Mouse (Mus musculus): Measurements from ENCODE around the gene Tcl1b5. TPM values are rescaled to one million over a fixed set of nuclear protein-coding genes. Genes with fewer than 3 reads are reported as not detected.
"Not testable (repeated sequence)": the region's sequence is repeated elsewhere in the genome, so short reads cannot be mapped to it uniquely, and the experiment has no call there.

Gene Tcl1b5
- polyA plus RNA-seq, 1 experiment from 2014 or later: not detected

DNA sequence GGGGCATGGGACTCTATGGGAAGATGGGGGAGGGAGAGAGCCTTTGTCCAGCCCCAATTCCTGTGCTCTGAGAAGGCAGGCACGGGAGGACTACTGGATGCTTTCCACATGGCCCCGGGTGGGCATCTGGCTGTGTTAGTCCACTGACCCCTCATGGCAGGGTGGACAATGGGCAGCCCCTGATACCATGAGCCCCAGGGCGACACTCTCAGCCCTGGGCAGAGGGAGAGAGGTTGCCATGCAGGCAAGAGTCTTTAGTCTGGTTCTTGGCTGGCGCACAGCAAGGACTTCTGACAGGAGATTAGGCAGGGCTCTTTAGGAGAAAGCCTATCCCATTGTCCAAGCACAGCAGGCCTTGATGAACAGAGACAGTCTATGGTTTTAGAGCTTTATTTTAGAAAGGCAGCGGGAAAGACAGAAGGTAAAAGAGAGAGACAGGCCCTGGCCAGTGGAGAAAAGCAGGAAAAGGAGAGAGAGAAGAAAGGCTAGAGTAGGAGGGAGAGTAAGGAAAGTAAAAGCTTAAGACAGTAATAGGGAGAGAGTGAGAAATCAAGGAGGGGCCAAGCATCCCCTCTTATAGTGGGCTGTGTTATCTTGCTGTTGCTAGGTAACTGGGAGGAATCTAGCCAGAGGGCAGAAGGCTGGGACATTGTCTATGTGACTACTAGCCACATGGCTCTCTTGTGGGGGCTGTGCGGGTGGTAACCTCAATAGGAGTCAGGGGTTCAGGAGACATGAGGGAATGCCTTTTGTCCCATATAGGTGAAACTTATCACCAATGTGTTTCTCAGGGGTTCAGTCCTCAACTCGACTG is 23.7 kb downstream of the Tcl1b5 start:
- not testable (repeated sequence) for H3K4me3 ChIP-seq (ENCODE audit: low read length); H3K9ac ChIP-seq (ENCODE audit: low read depth, low read length); H3K36me3 ChIP-seq (ENCODE audit: control insufficient read depth, insufficient read depth, low read length); H3K27ac ChIP-seq (ENCODE audit: low read length); H3K4me1 ChIP-seq (ENCODE audit: control insufficient read depth, insufficient read depth, low read length); ATAC-seq; H3K4me2 ChIP-seq (ENCODE audit: low read depth, low read length); H3K27me3 ChIP-seq (replicated peaks; ENCODE audit: control insufficient read depth, insufficient read depth, low read length); H3K9me3 ChIP-seq (ENCODE audit: control insufficient read depth, low read length)
- 70% methylated on average over 7 of the region's 7 CpGs for WGBS

DNA sequence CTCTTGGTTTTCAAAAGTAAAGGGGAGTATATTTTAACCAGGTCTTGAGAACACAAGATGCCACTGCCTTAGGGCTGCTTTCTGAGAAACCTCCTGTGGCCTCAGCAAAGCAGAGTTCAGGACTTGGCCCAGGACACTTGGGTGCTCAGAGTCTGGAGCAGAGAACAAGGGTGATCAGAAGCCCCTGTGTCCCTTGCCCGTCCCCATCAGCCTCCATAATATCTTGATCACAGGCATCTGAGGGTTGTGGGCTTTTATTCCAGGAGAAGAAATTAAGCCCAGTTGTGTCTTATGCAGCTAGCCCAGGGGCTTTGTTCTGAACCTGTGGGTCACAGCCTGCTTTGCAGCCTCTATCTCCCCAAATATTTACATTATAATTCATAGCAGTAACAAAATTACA is 25.5 kb downstream of the Tcl1b5 start, which contains the start of gene Tcl1b4:
Gene Tcl1b4 (plus strand): TSS at position 301 of the 400 bp plus-strand sequence.
- H3K4me1 ChIP-seq (ENCODE audit: control insufficient read depth, insufficient read depth, low read length); H3K4me2 ChIP-seq (ENCODE audit: low read depth, low read length); H3K4me3 ChIP-seq (ENCODE audit: low read length); H3K27ac ChIP-seq (ENCODE audit: low read length); ATAC-seq; H3K27me3 ChIP-seq (replicated peaks; ENCODE audit: control insufficient read depth, insufficient read depth, low read length); H3K9ac ChIP-seq (ENCODE audit: low read depth, low read length); H3K9me3 ChIP-seq (ENCODE audit: control insufficient read depth, low read length); H3K36me3 ChIP-seq (ENCODE audit: control insufficient read depth, insufficient read depth, low read length): not testable (repeated sequence)
- WGBS: 88% methylated on average over 1 of the region's 1 CpGs

DNA sequence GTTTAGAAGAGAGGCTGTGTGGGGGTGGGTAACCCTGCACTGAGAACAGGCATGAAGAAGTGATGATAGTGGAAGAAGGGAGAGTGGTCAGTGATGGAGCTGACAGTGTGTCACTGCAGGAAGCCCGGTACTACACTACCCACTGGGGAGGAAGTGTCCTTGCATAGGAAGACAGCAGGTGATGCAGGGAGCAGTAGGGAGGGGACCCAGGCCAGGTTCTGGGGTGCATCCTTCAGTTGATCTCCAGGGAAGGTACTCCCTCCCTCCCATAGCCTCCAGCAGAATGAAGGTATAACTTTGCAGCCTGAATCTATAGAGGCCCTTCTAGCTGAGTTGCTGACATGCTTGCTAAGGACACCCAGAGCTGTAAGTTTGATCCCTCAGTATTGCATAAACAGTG is 30.9 kb downstream of the Tcl1b5 start:
- no peak for ATAC-seq
- Histone ChIP-seq H3K4me1 (ENCODE audit: control insufficient read depth, insufficient read depth, low read length) (no peaks in the 10 kb centered on the region), H3K4me3 (ENCODE audit: low read length) (no peak overlapping the region), H3K27ac (ENCODE audit: low read length) (no peak overlapping the region), H3K27me3 (replicated peaks; ENCODE audit: control insufficient read depth, insufficient read depth, low read length) (no peaks in the 10 kb centered on the region), H3K9ac (ENCODE audit: low read depth, low read length) (no peak overlapping the region), H3K4me2 (ENCODE audit: low read depth, low read length) (no peak overlapping the region), H3K9me3 (ENCODE audit: control insufficient read depth, low read length) (no peaks in the 10 kb centered on the region), H3K36me3 (ENCODE audit: control insufficient read depth, insufficient read depth, low read length) (no peaks in the 10 kb centered on the region)
- WGBS: 76% methylated on average over 1 of the region's 1 CpGs

DNA sequence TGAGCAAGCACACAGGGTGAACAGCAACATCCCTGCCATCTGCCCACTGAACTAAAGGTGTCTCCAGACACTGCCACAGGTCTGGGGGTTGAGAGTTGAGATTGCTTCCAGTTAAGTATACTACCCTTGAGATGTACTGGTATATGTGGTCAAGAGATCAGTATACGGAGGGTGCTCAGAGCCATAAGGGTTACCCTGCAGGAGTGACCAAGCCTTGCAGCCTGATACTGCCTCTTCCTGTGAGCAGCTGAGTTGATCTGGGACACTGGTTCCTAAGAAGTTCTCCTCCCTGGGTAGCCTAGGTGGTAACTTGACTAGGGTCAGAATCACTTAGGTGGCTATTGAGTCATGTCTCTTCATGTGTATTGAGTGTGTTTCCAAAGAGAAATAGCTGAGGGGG is 32.3 kb downstream of the Tcl1b5 start:
- H3K4me2 ChIP-seq (ENCODE audit: low read depth, low read length): no peak overlapping the region
- 86% methylated on average over 1 of the region's 1 CpGs for WGBS
- no peak overlapping the region for H3K27ac ChIP-seq (ENCODE audit: low read length)

DNA sequence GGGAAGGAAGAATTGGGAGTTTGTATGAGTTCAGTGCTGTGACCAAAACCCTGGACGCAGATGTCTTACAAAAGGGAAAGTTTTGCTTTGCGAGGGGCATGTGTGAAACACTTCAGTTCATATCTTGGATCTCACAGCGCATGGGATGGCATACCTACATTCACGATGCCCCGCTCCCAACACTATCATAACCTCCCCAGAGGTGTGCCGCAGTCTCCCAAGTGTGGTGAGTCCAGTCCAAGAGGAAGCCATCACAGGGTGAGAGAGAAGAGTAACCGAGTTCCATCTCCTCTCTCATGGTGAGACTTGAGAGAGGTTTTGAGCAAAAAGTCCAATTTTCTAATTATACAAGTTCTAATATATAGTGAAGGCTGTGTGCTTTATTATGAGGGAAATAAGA is 33.1 kb downstream of the Tcl1b5 start:
- no peaks in the 10 kb centered on the region for H3K27me3 ChIP-seq (replicated peaks; ENCODE audit: control insufficient read depth, insufficient read depth, low read length)
- no peak overlapping the region for H3K4me3 ChIP-seq (ENCODE audit: low read length)
- no peak overlapping the region for H3K9ac ChIP-seq (ENCODE audit: low read depth, low read length)
- no peaks in the 10 kb centered on the region for H3K9me3 ChIP-seq (ENCODE audit: control insufficient read depth, low read length)
- no peak overlapping the region for H3K27ac ChIP-seq (ENCODE audit: low read length)
- 92% methylated on average over 7 of the region's 7 CpGs for WGBS
- no peaks in the 10 kb centered on the region for H3K4me1 ChIP-seq (ENCODE audit: control insufficient read depth, insufficient read depth, low read length)
- no peaks in the 10 kb centered on the region for H3K36me3 ChIP-seq (ENCODE audit: control insufficient read depth, insufficient read depth, low read length)
- H3K4me2 ChIP-seq (ENCODE audit: low read depth, low read length): no peak overlapping the region
- no peak for ATAC-seq

More for the DNA sequence above, 32.3 kb downstream of the Tcl1b5 start:
- no peak for ATAC-seq
- no peaks in the 10 kb centered on the region for H3K36me3 ChIP-seq (ENCODE audit: control insufficient read depth, insufficient read depth, low read length)
- no peaks in the 10 kb centered on the region for H3K9me3 ChIP-seq (ENCODE audit: control insufficient read depth, low read length)
- H3K27me3 ChIP-seq (replicated peaks; ENCODE audit: control insufficient read depth, insufficient read depth, low read length): no peaks in the 10 kb centered on the region
- H3K9ac ChIP-seq (ENCODE audit: low read depth, low read length): no peak overlapping the region
- no peaks in the 10 kb centered on the region for H3K4me1 ChIP-seq (ENCODE audit: control insufficient read depth, insufficient read depth, low read length)
- no peak overlapping the region for H3K4me3 ChIP-seq (ENCODE audit: low read length)

DNA sequence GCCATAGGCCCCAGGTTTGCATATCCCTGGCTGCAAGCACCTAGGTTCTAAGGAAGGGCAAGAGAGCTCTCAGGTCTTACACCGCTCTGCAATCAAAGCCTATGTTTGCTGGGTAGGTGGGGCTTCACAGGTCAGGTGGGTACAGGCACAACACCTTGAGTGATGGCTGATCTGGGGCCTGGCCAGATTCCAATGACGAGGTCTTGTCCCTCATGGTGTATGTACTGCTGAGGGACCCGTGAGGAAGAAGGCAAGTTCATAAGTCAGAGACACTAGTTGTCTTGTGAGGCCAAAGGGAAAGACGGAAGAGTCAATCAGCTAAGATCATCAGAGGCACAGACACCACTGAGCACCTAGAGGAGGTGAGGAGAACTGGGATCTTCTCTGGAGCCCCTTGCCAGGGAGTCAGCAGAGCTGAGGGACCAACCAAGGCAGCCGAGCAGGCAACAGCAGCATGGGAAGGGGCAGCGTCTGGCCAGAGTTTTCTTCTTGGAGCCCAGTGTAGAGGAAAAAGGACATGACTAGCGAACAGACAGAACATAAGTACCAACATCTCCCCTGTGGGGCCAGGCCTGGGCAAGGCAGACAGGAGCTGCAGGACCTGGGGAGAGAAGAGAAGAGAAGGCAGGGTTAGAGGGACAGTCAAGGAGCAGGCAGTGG is 41.1 kb downstream of the Tcl1b5 start:
- H3K27ac ChIP-seq (ENCODE audit: low read length): no peak overlapping the region
- no peaks in the 10 kb centered on the region for H3K9me3 ChIP-seq (ENCODE audit: control insufficient read depth, low read length)
- no peak overlapping the region for H3K4me2 ChIP-seq (ENCODE audit: low read depth, low read length)
- no peak overlapping the region for H3K9ac ChIP-seq (ENCODE audit: low read depth, low read length)
- ATAC-seq: no peak
- H3K36me3 ChIP-seq (ENCODE audit: control insufficient read depth, insufficient read depth, low read length): no peaks in the 10 kb centered on the region
- no peaks in the 10 kb centered on the region for H3K4me1 ChIP-seq (ENCODE audit: control insufficient read depth, insufficient read depth, low read length)
- no peak overlapping the region for H3K4me3 ChIP-seq (ENCODE audit: low read length)
- no peaks in the 10 kb centered on the region for H3K27me3 ChIP-seq (replicated peaks; ENCODE audit: control insufficient read depth, insufficient read depth, low read length)
- WGBS: 83% methylated on average over 7 of the region's 7 CpGs

DNA sequence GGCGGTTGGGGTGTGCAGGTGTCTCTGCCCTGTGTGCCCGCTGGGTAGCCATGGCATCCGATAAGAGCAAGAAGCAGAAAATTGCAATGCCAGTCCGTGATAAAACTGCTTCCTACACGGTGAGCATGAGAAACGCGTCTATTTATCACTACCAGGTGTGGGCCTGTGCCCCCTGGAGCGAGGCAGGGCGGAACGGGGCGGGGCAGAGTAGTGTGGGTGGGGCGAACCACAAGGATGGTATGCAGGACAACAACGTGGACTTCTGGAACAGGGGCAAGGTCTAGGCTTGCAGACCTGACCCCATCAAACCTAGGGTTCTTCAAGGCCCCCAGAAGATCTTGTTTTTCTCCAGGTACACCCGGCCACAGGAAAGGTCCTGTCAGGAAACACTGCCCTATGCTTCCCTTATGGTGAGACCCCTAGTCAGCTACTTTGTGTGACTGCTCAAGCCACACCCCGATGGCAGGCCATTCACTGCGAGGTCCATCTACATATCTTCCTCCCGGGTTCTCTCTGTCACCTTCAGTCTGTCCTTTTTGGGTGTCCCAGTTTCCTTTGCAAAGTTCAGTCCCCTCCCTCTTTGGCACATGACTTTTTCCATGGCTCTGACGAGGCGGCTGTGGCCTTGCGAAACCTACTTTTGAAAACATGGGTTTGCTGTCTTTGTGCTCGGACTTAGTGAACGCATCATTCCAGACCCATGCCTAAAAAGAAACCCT is 46.6 kb downstream of the Tcl1b5 start, which contains the start of gene Tcl1:
Gene Tcl1 (minus strand): TSS at position 193 of the 719 bp plus-strand sequence.
- Histone ChIP-seq H3K9ac (ENCODE audit: low read depth, low read length) (no peak within 1 kb of the TSS), H3K9me3 (ENCODE audit: control insufficient read depth, low read length) (no peaks in the 10 kb centered on the region), H3K27ac (ENCODE audit: low read length) (no peak within 1 kb of the TSS), H3K4me2 (ENCODE audit: low read depth, low read length) (no peak within 1 kb of the TSS), H3K27me3 (replicated peaks; ENCODE audit: control insufficient read depth, insufficient read depth, low read length) (no peaks in the 10 kb centered on the region), H3K36me3 (ENCODE audit: control insufficient read depth, insufficient read depth, low read length) (no peaks in the 10 kb centered on the region), H3K4me1 (ENCODE audit: control insufficient read depth, insufficient read depth, low read length) (no peaks in the 10 kb centered on the region), H3K4me3 (ENCODE audit: low read length) (no peak within 1 kb of the TSS)
- ATAC-seq: no peak
- 88% methylated on average over 22 of the region's 22 CpGs for WGBS

DNA sequence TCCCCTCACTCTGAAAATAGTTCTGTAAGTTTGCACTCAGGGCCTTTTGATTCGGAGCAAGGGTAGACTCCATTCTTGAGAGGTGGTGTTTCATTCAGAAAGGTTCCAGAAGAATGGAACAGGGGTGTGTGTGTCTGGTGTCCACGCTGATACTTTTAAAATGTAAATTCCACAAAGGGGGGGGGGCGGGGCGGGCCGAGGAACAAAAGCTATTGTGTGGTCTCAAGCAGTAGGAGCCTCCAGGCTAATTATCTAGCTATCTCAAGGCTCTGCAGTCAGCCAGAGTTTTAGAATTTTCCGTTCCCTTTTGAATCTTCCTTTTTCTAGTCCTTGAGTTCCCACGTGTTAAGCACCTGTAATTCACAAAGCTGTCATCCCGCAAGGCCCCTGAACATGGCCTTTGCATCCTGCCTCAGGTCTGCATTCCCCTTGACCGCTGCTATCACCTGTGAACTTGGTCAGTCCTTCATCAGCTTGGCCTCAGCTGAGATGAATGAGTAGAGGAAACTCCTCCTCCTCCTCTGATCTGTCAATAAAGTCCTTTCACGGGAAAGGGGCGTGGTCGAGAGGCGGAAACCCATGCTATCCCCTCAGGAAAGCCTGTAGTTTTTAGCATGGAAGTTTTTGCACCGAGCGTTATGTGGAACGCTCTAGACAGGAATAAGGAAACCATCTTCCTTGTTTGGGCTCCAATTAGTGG is 48.6 kb downstream of the Tcl1b5 start:
- Histone ChIP-seq H3K9me3 (ENCODE audit: control insufficient read depth, low read length) (no peaks in the 10 kb centered on the region), H3K9ac (ENCODE audit: low read depth, low read length) (no peak overlapping the region), H3K36me3 (ENCODE audit: control insufficient read depth, insufficient read depth, low read length) (no peaks in the 10 kb centered on the region), H3K27ac (ENCODE audit: low read length) (no peak overlapping the region), H3K4me3 (ENCODE audit: low read length) (no peak overlapping the region), H3K27me3 (replicated peaks; ENCODE audit: control insufficient read depth, insufficient read depth, low read length) (no peaks in the 10 kb centered on the region), H3K4me1 (ENCODE audit: control insufficient read depth, insufficient read depth, low read length) (no peaks in the 10 kb centered on the region), H3K4me2 (ENCODE audit: low read depth, low read length) (no peak overlapping the region)
- no peak for ATAC-seq
- whole genome bisulfite sequencing: 54% methylated on average over 16 of the region's 16 CpGs
